Mouse (Mus musculus): Measurements from ENCODE around the gene Foxf1.

Gene Foxf1

GRCm38 (mm10) chr8:121128531-121129264 lies 44.5 kb downstream of the Foxf1 start:
- no peak for DNase-seq (ENCODE audit: extremely low read depth, low read depth, low spot score)

DNA sequence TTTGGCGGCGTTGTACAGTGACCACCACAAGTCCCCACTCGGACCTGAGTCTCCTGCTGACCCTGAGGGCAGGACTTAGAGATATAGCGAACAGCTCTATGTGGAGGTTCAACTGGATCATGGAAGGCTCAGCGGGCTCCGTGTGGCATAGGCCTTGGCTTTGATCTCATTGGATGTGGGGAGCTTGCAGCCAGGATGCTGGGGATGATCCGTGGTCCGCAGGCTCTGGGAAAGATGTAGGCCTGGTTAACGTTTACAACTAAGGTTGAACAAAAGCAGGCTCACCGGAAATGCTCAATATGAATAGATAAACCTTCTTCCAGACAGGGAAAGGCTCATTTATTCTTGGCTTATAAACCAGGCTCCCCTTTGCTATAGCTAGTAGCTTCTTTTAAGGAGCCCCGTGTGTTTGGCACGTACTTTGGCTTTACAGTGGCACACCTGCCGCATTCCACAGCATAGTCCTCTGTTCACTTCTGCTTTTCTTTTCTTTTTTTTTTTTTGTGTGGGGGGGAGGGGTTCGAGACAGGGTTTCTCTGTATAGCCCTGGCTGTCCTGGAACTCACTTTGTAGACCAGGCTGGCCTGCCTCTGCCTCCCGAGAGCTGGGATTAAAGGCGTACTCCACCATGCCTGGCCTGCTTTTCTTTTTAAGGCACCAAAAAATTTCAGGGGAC lies 45.2 kb downstream of the Foxf1 start:
- DNase-seq (ENCODE audit: extremely low read depth, low read depth, low spot score): no peak

DNA sequence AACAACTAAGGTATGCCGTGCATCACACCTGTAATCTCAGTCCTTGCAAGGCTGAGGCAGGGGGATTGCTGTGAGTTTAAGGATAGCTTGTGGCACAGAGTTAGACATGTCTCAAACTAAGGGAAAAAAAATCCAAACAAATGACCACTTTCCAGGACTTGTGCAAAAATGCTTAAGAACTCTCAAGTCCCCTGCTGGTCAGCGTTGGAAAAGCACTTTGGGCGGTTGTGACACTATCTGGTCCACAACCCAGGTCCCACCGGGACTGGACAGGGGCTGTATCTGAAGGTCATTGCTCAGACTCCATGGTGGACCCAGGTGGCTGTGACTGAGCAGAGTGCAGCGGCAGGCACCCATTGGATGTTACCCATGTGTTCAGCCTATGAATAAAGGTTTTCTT lies 46.3 kb downstream of the Foxf1 start:
- no peak for DNase-seq (ENCODE audit: extremely low read depth, low read depth, low spot score)

DNA sequence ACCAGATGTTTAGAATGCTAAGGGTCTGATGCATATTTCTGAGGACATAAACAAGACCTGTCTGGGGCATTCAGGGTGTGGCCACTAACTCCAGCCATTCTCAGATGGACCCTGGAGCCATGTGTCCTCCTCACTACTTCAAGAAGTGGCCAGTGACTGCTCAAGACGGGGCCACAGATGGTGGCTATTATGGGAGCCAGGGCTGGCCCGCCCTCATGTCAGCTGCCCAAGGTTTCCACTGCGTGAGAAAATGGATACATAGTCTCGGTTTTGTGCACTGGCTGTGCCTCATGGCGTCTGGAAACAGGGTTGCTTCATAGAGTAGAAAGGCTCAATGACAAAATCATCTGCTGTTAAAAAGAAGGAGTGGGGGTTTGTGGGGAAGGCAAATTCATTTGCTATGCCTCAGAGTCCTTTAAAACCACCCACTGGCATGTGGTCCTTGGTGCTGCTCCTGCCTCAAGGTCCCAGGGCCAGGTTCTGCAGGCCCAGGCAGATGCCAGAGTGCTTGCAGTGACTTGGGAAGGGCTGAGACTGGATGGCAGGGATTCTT lies 48.9 kb downstream of the Foxf1 start:
- DNase-seq (ENCODE audit: extremely low read depth, low read depth, low spot score): no peak

GRCm38 (mm10) chr8:121134102-121134501 lies 49.9 kb downstream of the Foxf1 start:
- no peak for DNase-seq (ENCODE audit: extremely low read depth, low read depth, low spot score)

GRCm38 (mm10) chr8:121134512-121134911 lies 50.3 kb downstream of the Foxf1 start:
- DNase-seq (ENCODE audit: extremely low read depth, low read depth, low spot score): no peak

DNA sequence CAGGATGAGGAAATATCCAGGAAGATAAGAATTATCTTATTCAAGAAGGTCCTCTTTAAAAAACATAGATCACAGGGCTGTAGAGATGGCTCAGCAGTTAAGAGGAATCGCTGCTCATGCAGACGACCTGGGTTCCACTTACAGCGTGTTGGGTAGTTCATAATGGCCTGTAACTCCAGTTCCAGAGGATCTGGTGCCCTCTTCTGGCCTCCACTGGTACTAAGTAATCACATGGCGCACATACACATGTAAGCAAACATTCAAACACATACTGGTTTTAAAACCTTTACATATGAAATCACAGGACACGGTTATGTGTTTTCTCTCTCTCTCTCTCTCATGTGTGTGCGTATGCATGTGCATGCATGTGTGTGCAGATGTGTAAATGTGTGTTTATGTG lies 52.7 kb downstream of the Foxf1 start:
- DNase-seq (ENCODE audit: extremely low read depth, low read depth, low spot score): no peak

Data from fat pad, adult 2 months (tissue).